Mouse (Mus musculus) spleen, adult 2 months (tissue): Measurements from ENCODE around the gene Olfml3.

ENCODE experiments used
- CTCF ChIP-seq: fragments of 200-500 bp; IDR thresholded peaks from 2 replicates; pipeline ENCODE4 v1.5.1; 2011; ENCODE audit warnings: mild to moderate bottlenecking, inconsistent platforms; ENCODE audit not compliant: insufficient read depth, insufficient read length, insufficient replicate concordance; ENCODE audit errors: extremely low read depth
- POLR2A ChIP-seq: fragments of 200-500 bp; IDR thresholded peaks from 2 replicates; pipeline ENCODE4 v1.6.1; 2011; ENCODE audit warnings: low read depth, low read length, inconsistent platforms

DNA sequence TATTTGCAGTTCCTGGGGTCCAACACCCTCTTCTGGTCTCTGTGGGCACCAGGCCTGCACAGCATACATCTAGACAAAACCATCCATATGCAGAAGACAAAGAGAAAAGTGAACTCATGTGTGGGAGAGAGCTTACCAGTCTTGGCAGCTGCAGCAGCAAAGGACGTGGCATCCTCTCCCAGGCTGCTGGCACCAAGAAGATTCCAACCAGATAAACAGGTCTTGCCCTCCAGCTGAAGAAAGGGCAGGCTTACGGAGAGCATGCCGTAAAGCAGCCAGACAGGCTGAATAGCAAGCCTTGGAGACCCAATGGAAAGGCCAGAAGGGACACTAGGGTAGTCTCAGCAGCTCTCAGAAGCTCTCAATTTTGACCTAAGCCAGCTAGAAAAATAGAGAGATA is 5.7 kb downstream of the Olfml3 start:
- no peak for TF ChIP-seq CTCF
- no peak for TF ChIP-seq POLR2A
